Mouse (Mus musculus) cortical plate, adult 2 months (tissue): ENCODE data around the gene Cenpu.

ENCODE experiments used
- CTCF ChIP-seq: fragments of 200-500 bp; IDR thresholded peaks from 2 replicates; pipeline ENCODE4 v1.5.1; 2011; ENCODE audit warnings: mild to moderate bottlenecking, control low read depth, low read length; ENCODE audit not compliant: insufficient read depth; ENCODE audit errors: extremely low read depth
- POLR2A ChIP-seq: fragments of 200-500 bp; IDR thresholded peaks from 2 replicates; pipeline ENCODE4 v1.6.1; 2011; ENCODE audit warnings: mild to moderate bottlenecking, low read length, control low read depth; ENCODE audit not compliant: insufficient read depth; ENCODE audit errors: extremely low read depth

GRCm38 (mm10) chr8:46627881-46628280 lies 76.1 kb downstream of the Cenpu start:
- no peak for TF ChIP-seq CTCF
- TF ChIP-seq POLR2A = no peak
